Mouse (Mus musculus) limb, embryonic 14.5 days (tissue): ENCODE results near the gene Cpn1. TPM values are rescaled to one million over a fixed set of nuclear protein-coding genes. Genes with fewer than 3 reads are reported as not detected.

Source experiments
- ATAC-seq: fragments of 200-750 bp; cut with Nextera tagmentation; 2 replicates; pipeline ENCODE4 v1.8.0; 2017; ENCODE audit warnings: low read depth, moderate number of reproducible peaks, moderate TSS enrichment; ENCODE audit not compliant: low FRiP score
- DNase-seq: peaks from one replicate; pipeline ENCODE4 v3.0.0-alpha.2; 2015; ENCODE audit warnings: low spot score
- H3K27ac ChIP-seq: fragments of 300-500 bp; sonication (generic); replicated peaks from 2 replicates; pipeline ENCODE4 v1.5.1; 2014; ENCODE audit warnings: low read depth, mild to moderate bottlenecking, low read length, moderate library complexity, mixed read lengths
- H3K27me3 ChIP-seq: fragments of 300-500 bp; sonication (generic); 2 replicates; pipeline ENCODE4 v1.6.1; 2014; ENCODE audit warnings: low read length, mixed read lengths; ENCODE audit not compliant: control insufficient read depth, insufficient read depth
- H3K36me3 ChIP-seq: fragments of 300-500 bp; sonication (generic); 2 replicates; pipeline ENCODE4 v1.6.1; 2014; ENCODE audit warnings: mild to moderate bottlenecking, low read length, moderate library complexity, mixed read lengths; ENCODE audit not compliant: control insufficient read depth, insufficient read depth
- H3K4me1 ChIP-seq: fragments of 300-500 bp; sonication (generic); 2 replicates; pipeline ENCODE4 v1.6.1; 2014; ENCODE audit warnings: antibody characterized with exemption, low read length, mixed read lengths; ENCODE audit not compliant: control insufficient read depth, insufficient read depth
- H3K4me2 ChIP-seq: fragments of 300-500 bp; sonication (generic); replicated peaks from 2 replicates; pipeline ENCODE4 v1.6.1; 2014; ENCODE audit warnings: low read depth, mild to moderate bottlenecking, low read length, moderate library complexity; ENCODE audit not compliant: severe bottlenecking
- H3K4me3 ChIP-seq: fragments of 300-500 bp; sonication (generic); replicated peaks from 2 replicates; pipeline ENCODE4 v1.5.1; 2014; ENCODE audit warnings: low read length
- H3K9ac ChIP-seq: fragments of 300-500 bp; sonication (generic); 2 replicates; pipeline ENCODE4 v1.6.1; 2014; ENCODE audit warnings: mild to moderate bottlenecking, low read depth, low read length, moderate library complexity; ENCODE audit not compliant: severe bottlenecking
- H3K9me3 ChIP-seq: fragments of 300-500 bp; sonication (generic); 2 replicates; pipeline ENCODE4 v1.6.1; 2016; ENCODE audit warnings: low read length; ENCODE audit not compliant: control insufficient read depth
- POLR2A ChIP-seq: fragments of 200-500 bp; IDR thresholded peaks from 2 replicates; pipeline ENCODE4 v1.8.0; 2012; ENCODE audit warnings: inconsistent platforms, mild to moderate bottlenecking, moderate library complexity, borderline replicate concordance; ENCODE audit not compliant: insufficient read depth, insufficient read length; ENCODE audit errors: extremely low read depth
- WGBS: fragments of 180-500 bp; shearing (Covaris S2); extraction: QIAGEN DNeasy Blood & Tissue Kit; methylation state at CpG from one replicate; pipeline ENCODE4 v1.1.7; 2014; 5-methylcytosine and 5-hydroxymethylcytosine counted together
- polyA plus RNA-seq, 2 experiments: library from polyadenylated mRNA; depleted of rRNA in 1 of 2; stranded (reverse) in 1 of 2; unstranded in 1 of 2; fragments of >200 nt; fragmentation: Nextera tagmentation in 1 of 2; extraction: Ambion mirVana in 1 of 2; gene quantifications; 2 replicates each; pipeline versions ENCODE4 v1.2.1 to v1.2.3; 2012 to 2014

Gene Cpn1
- polyA plus RNA-seq, 2 experiments = 0.14 to 0.19 TPM

GRCm38 (mm10) chr19:43930366-43930765 is 56.0 kb downstream of the Cpn1 start:
- no peaks in the 10 kb centered on the region for H3K27me3 ChIP-seq
- peaks cover 13% of the 10 kb centered on the region; the same call in 1 of the 2 replicates for H3K4me1 ChIP-seq
- WGBS = 19% methylated on average over 7 of the region's 7 CpGs
- no peak overlapping the region for H3K4me2 ChIP-seq
- no peaks in the 10 kb centered on the region for H3K36me3 ChIP-seq
- no peak for TF ChIP-seq POLR2A
- no peak overlapping the region for H3K4me3 ChIP-seq
- DNase-seq = no peak
- H3K9me3 ChIP-seq = no peaks in the 10 kb centered on the region
- no peak for ATAC-seq
- H3K9ac ChIP-seq = no peak overlapping the region
- no peak overlapping the region for H3K27ac ChIP-seq

GRCm38 (mm10) chr19:43929869-43930268 is 56.5 kb downstream of the Cpn1 start:
- no peak overlapping the region for H3K9ac ChIP-seq
- 60% methylated on average over 11 of the region's 11 CpGs for WGBS
- H3K9me3 ChIP-seq = no peaks in the 10 kb centered on the region
- no peak overlapping the region for H3K27ac ChIP-seq
- no peak for TF ChIP-seq POLR2A
- no peak overlapping the region for H3K4me2 ChIP-seq
- no peak for ATAC-seq
- H3K27me3 ChIP-seq = no peaks in the 10 kb centered on the region
- no peaks in the 10 kb centered on the region for H3K36me3 ChIP-seq
- DNase-seq = no peak
- no peak overlapping the region for H3K4me3 ChIP-seq
- peaks cover 13% of the 10 kb centered on the region; the same call in 1 of the 2 replicates for H3K4me1 ChIP-seq

GRCm38 (mm10) chr19:43927967-43928366 is 58.4 kb downstream of the Cpn1 start:
- H3K36me3 ChIP-seq = no peaks in the 10 kb centered on the region
- no peak overlapping the region for H3K9ac ChIP-seq
- H3K27ac ChIP-seq = no peak overlapping the region
- no peak for ATAC-seq
- no peaks in the 10 kb centered on the region for H3K9me3 ChIP-seq
- 58% methylated on average over 5 of the region's 5 CpGs for WGBS
- H3K4me3 ChIP-seq = no peak overlapping the region
- no peak for DNase-seq
- no peak for TF ChIP-seq POLR2A
- no peak overlapping the region for H3K4me2 ChIP-seq
- no peaks in the 10 kb centered on the region for H3K27me3 ChIP-seq
- peaks cover 13% of the 10 kb centered on the region; the same call in 1 of the 2 replicates for H3K4me1 ChIP-seq

GRCm38 (mm10) chr19:43927057-43927456 is 59.3 kb downstream of the Cpn1 start:
- no peak overlapping the region for H3K4me3 ChIP-seq
- DNase-seq (no peak), ATAC-seq (no peak)
- H3K27me3 ChIP-seq = no peaks in the 10 kb centered on the region
- no peak overlapping the region for H3K27ac ChIP-seq
- no peaks in the 10 kb centered on the region; the same call in 1 of the 2 replicates for H3K36me3 ChIP-seq
- H3K9me3 ChIP-seq = no peaks in the 10 kb centered on the region
- no peak for TF ChIP-seq POLR2A
- 34% methylated on average over 10 of the region's 10 CpGs for WGBS
- H3K9ac ChIP-seq = no peak overlapping the region
- H3K4me1 ChIP-seq = peaks cover 13% of the 10 kb centered on the region; the same call in 1 of the 2 replicates
- H3K4me2 ChIP-seq = no peak overlapping the region

GRCm38 (mm10) chr19:43926141-43926987 is 60.0 kb downstream of the Cpn1 start:
- Histone ChIP-seq H3K9ac (no peak overlapping the region), H3K4me2 (no peak overlapping the region), H3K4me3 (no peak overlapping the region), H3K4me1 (peaks cover 16% of the 10 kb centered on the region; the same call in 1 of the 2 replicates), H3K27ac (no peak overlapping the region), H3K27me3 (no peaks in the 10 kb centered on the region), H3K9me3 (no peaks in the 10 kb centered on the region), H3K36me3 (no peaks in the 10 kb centered on the region; the same call in 1 of the 2 replicates)
- 58% methylated on average over 10 of the region's 10 CpGs for WGBS
- DNase-seq = no peak
- TF ChIP-seq POLR2A = no peak
- no peak for ATAC-seq
